Comparison of ENCODE assay signal across 26 mouse cellular contexts in the genomic region with DNA sequence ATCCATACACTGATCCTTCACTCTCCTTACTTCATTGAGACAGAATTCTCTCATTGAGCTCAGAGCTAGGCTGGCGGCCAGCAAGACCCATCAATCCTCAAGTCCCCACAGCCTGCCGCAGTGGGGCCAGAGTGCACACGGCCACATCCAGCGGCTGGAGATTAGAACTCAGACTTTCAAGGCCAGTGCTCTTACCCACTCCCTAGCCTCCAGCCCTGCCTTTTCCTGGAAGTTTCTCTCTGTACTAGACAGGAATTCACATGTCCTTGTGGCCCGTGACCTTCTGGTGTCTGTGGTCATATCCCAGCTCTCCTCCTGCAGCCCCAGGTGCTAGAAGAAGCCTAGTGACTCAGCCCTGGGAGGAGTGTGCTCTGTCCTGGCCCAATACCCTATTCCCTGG. TPM values are rescaled to one million over a fixed set of nuclear protein-coding genes. Genes with fewer than 3 reads are reported as not detected.
DNase-seq lines count a peak whose midpoint lies in the region; ATAC-seq and TF ChIP-seq lines count a peak whose summit lies in the region.
"Had no signal": no experiment of that assay in that cellular context is flagged by ENCODE, and none has a peak within 500 bp of the region (broad histone marks: within the 10 kb centered on the region; RNA-seq: fewer than 3 reads in every experiment).

No protein-coding gene starts in this region.

- WGBS in lung, embryonic 14.5 days, result 52% methylated on average over 5 of the region's 5 CpGs

- H3K9me3 ChIP-seq in lung, embryonic 14.5 days (ENCODE audit: low read depth, low read length), result no peaks in the 10 kb centered on the region
- H3K9me3 ChIP-seq: embryonic facial prominence, embryonic 12.5 days; heart, embryonic 10.5 days; heart, embryonic 15.5 days; limb, embryonic 13.5 days; liver, embryonic 12.5 days; midbrain, embryonic 10.5 days; midbrain, embryonic 15.5 days had no signal

- no peak overlapping the region for H3K4me2 ChIP-seq in lung, embryonic 14.5 days

- intact Hi-C loops in left cerebral cortex, adult 2 months (cut with DNase I), result no loop called here

- no peaks in the 10 kb centered on the region for H3K27me3 ChIP-seq in lung, embryonic 14.5 days (ENCODE audit: insufficient read depth, low read length)
- H3K27me3 ChIP-seq: CH12.LX; midbrain, embryonic 15.5 days had no signal

- no peak for TF ChIP-seq CTCF in lung, embryonic 14.5 days (IDR thresholded peaks at IDR 0.05; ENCODE audit: low read depth)
- TF ChIP-seq CTCF in left cerebral cortex, adult 2 months (IDR thresholded peaks at IDR 0.05), result no peak

- no peak for ATAC-seq in lung, embryonic 14.5 days (ENCODE audit: insufficient read depth)
- ATAC-seq: forebrain, embryonic 14.5 days; intestine, postnatal 0 days; liver, embryonic 12.5 days; midbrain, embryonic 15.5 days had no signal

- 0 out of 2 replicates have a peak, but pooled peaks cover 1% of the 10 kb centered on the region for H3K36me3 ChIP-seq in lung, embryonic 14.5 days (ENCODE audit: insufficient read depth)
- H3K36me3 ChIP-seq: heart, embryonic 15.5 days had no signal

- H3K4me3 ChIP-seq in lung, embryonic 14.5 days (ENCODE audit: low read depth, low read length), result no peak overlapping the region
- H3K4me3 ChIP-seq in left cerebral cortex, adult 2 months, result no peak overlapping the region
- H3K4me3 ChIP-seq: limb, embryonic 13.5 days; liver, embryonic 12.5 days had no signal

- H3K4me1 ChIP-seq in lung, embryonic 14.5 days (ENCODE audit: insufficient read depth), result 0 out of 2 replicates have a peak, but pooled peaks cover 3% of the 10 kb centered on the region

- no peak overlapping the region for H3K27ac ChIP-seq in lung, embryonic 14.5 days (ENCODE audit: low read depth)
- no peak overlapping the region for H3K27ac ChIP-seq in left cerebral cortex, adult 2 months
- H3K27ac ChIP-seq: embryonic facial prominence, embryonic 12.5 days; heart, embryonic 10.5 days; heart, embryonic 15.5 days; limb, embryonic 13.5 days; liver, embryonic 12.5 days; midbrain, embryonic 10.5 days; midbrain, embryonic 15.5 days had no signal

- DNase-seq in lung, embryonic 14.5 days, result peak; percentile 28
- DNase-seq in lung, postnatal 10 days, result no peak
- DNase-seq in 3T3-L1 (ENCODE audit: low read depth, low spot score), result peak; percentile 28
- peak; percentile 44 for DNase-seq in Muller cell, postnatal 12 days (ENCODE audit: inconsistent ontology term)
- DNase-seq in adrenal gland, postnatal 10 days, result peak; percentile 40
- no peak for DNase-seq in left cerebral cortex, adult 2 months (ENCODE audit: extremely low spot score in 1 of 2, low spot score in 2 of 2)
- DNase-seq in MN1 (ENCODE audit: low spot score), result no peak
- no peak for DNase-seq in heart, adult 18-20 months
- DNase-seq: cerebellum, adult 11-12 months; cerebellum, adult 9-11 months; embryo, embryonic 11 days; gastrocnemius, postnatal 14 days; kidney, postnatal 25 days; lung, adult 18-20 months; lung, postnatal 14 days; right cerebral cortex, adult 18-20 months had no signal

- H3K9ac ChIP-seq in lung, embryonic 14.5 days, result no peak overlapping the region
- H3K9ac ChIP-seq: liver, embryonic 12.5 days had no signal

RNA-seq across cellular contexts. Expression of a gene that starts 9.7 kb away (rescaled TPM):
- 5.7 and 5.9 TPM in 2 replicates for polyA plus RNA-seq in lung, embryonic 14.5 days (2014; fragmentation: Nextera tagmentation; extraction: Ambion mirVana)
- total RNA-seq in adrenal gland, postnatal 10 days (2021), result 10 to 100 TPM; 29.1 to 30.7 TPM
- total RNA-seq in left cerebral cortex, adult 2 months (2021), result 1 to 10 TPM; 7.4 to 9.4 TPM
- 1 to 10 TPM; 1.0 to 2.0 TPM for total RNA-seq in heart, adult 18-20 months (2021)

RNA-seq across cellular contexts. Expression of a gene that starts 37.8 kb away (rescaled TPM):
- polyA plus RNA-seq in lung, embryonic 14.5 days (2014; fragmentation: Nextera tagmentation; extraction: Ambion mirVana), result 52.1 and 60.3 TPM in 2 replicates
- total RNA-seq in adrenal gland, postnatal 10 days (2021), result 10 to 100 TPM; 30.0 to 33.2 TPM
- 10 to 100 TPM; 34.7 to 37.7 TPM for total RNA-seq in left cerebral cortex, adult 2 months (2021)
- 10 to 100 TPM; 13.8 to 24.2 TPM for total RNA-seq in heart, adult 18-20 months (2021)

Comparison
In these comparisons a context has a peak if more than half of its experiments do, and no peak if none do; other contexts are left out.
1. DNase-seq: peak in lung, embryonic 14.5 days (single experiment), 3T3-L1 (single experiment), Muller cell, postnatal 12 days (single experiment) and adrenal gland, postnatal 10 days (single experiment); none in lung, postnatal 10 days (single experiment), left cerebral cortex, adult 2 months (0 of 2), MN1 (single experiment) and heart, adult 18-20 months (0 of 2).